Mouse (Mus musculus) ES-Bruce4 (cell line): ENCODE measurements around the gene Stk39. TPM values are rescaled to one million over a fixed set of nuclear protein-coding genes. Genes with fewer than 3 reads are reported as not detected.

Experiments used
- H3K27ac ChIP-seq: 2 replicates; pipeline ENCODE4 v1.5.1; 2012; ENCODE audit warnings: low read length, inconsistent platforms; ENCODE audit not compliant: insufficient read depth
- H3K27me3 ChIP-seq: 2 replicates; pipeline ENCODE4 v1.6.1; 2012; ENCODE audit warnings: mild to moderate bottlenecking, low read length, inconsistent platforms; ENCODE audit not compliant: control insufficient read depth, poor library complexity, insufficient read depth, severe bottlenecking
- H3K36me3 ChIP-seq: 2 replicates; pipeline ENCODE4 v1.6.1; 2012; ENCODE audit warnings: inconsistent platforms, mild to moderate bottlenecking, low read length, moderate library complexity; ENCODE audit not compliant: control insufficient read depth, poor library complexity, insufficient read depth, severe bottlenecking
- H3K4me1 ChIP-seq: one replicate; pipeline ENCODE4 v1.8.1; 2011; ENCODE audit warnings: low read length; ENCODE audit not compliant: control insufficient read depth, insufficient read depth
- H3K4me3 ChIP-seq: 2 replicates; pipeline ENCODE4 v1.5.1; 2011; ENCODE audit warnings: low read depth, mild to moderate bottlenecking, low read length
- H3K9ac ChIP-seq: 2 replicates; pipeline ENCODE4 v1.6.1; 2012; ENCODE audit warnings: low read depth, mild to moderate bottlenecking, inconsistent platforms; ENCODE audit not compliant: poor library complexity, severe bottlenecking
- H3K9me3 ChIP-seq: replicated peaks from 2 replicates; pipeline ENCODE4 v1.6.1; 2012; ENCODE audit warnings: mild to moderate bottlenecking, low read length, inconsistent platforms; ENCODE audit not compliant: control insufficient read depth, poor library complexity, insufficient read depth, severe bottlenecking
- CTCF ChIP-seq: IDR thresholded peaks from one replicate; pipeline ENCODE4 v1.8.1; 2011; ENCODE audit warnings: low read depth, low read length
- EP300 ChIP-seq: IDR thresholded peaks from 2 replicates; pipeline ENCODE4 v1.6.1; 2011; ENCODE audit warnings: low read depth, low read length; ENCODE audit not compliant: insufficient read depth
- POLR2A ChIP-seq: IDR thresholded peaks from one replicate; pipeline ENCODE4 v1.8.1; 2011; ENCODE audit warnings: low read length; ENCODE audit not compliant: insufficient read depth
- polyA plus RNA-seq: library from polyadenylated mRNA; stranded (reverse); fragments of >200 nt; gene quantifications from 2 replicates; pipeline ENCODE4 v1.2.4, GENCODE M21; 2011; ENCODE audit warnings: low read depth; ENCODE audit not compliant: missing spikeins, insufficient read depth, insufficient read length

Stk39 gene
- polyA plus RNA-seq, 1 experiment, result 7.6 TPM

DNA sequence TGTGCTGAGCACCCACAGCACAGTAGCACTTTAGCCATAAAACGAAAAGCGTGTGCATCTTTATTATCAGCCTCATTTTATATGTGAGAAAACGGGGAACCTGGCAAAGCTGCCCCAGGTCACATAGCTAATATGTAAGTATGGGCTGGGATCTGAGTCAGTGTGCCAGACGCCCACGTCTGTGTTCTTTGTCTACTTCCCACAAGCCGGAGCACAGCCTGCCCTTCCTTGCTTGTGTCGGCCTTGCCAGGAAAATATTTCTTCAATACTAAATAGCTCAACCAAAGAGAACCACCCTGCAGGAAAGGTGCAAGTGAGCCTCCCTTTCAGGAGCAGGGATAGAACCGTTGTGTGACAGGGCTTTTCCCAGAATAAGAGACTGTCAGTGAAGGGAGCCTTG lies 60.9 kb downstream of the Stk39 start:
- Histone ChIP-seq H3K9me3 (no peaks in the 10 kb centered on the region), H3K4me1 (no peaks in the 10 kb centered on the region), H3K9ac (no peak overlapping the region), H3K36me3 (no peaks in the 10 kb centered on the region), H3K27ac (no peak overlapping the region), H3K27me3 (no peaks in the 10 kb centered on the region), H3K4me3 (no peak overlapping the region)
- no peak for TF ChIP-seq CTCF
- TF ChIP-seq POLR2A, result no peak
- no peak for TF ChIP-seq EP300

DNA sequence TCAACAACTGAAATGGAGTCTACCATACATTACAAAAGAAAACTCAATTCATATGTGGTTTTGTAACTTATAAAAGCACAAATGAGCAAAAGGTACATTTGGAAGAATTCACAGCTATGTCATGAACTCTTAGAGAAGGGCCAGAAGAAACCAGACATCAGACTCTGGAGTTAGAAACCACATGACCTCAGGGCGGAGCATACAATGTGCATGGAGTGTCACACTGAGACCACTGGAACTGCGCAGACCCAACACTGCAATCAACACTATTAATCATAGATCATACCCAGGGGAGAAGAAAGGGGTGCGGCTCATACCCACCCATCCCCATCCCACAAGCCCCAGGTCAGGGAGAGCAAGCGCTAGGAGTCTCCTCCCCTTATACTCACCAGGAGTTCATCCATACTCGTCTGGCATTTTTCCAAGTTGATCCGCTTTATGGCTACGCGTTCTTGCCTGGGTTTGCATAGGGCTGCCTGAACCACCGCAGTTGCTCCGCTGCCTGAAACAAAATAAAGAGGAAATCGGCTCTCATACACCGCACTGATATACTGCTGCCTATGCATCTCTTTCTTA lies 62.3 kb downstream of the Stk39 start:
- H3K27me3 ChIP-seq, result no peaks in the 10 kb centered on the region
- no peak overlapping the region for H3K27ac ChIP-seq
- H3K9ac ChIP-seq, result no peak overlapping the region
- no peak overlapping the region for H3K4me3 ChIP-seq
- H3K9me3 ChIP-seq, result no peaks in the 10 kb centered on the region
- TF ChIP-seq POLR2A, result no peak
- no peak for TF ChIP-seq EP300
- no peak for TF ChIP-seq CTCF
- no peaks in the 10 kb centered on the region for H3K4me1 ChIP-seq
- H3K36me3 ChIP-seq, result no peaks in the 10 kb centered on the region

DNA sequence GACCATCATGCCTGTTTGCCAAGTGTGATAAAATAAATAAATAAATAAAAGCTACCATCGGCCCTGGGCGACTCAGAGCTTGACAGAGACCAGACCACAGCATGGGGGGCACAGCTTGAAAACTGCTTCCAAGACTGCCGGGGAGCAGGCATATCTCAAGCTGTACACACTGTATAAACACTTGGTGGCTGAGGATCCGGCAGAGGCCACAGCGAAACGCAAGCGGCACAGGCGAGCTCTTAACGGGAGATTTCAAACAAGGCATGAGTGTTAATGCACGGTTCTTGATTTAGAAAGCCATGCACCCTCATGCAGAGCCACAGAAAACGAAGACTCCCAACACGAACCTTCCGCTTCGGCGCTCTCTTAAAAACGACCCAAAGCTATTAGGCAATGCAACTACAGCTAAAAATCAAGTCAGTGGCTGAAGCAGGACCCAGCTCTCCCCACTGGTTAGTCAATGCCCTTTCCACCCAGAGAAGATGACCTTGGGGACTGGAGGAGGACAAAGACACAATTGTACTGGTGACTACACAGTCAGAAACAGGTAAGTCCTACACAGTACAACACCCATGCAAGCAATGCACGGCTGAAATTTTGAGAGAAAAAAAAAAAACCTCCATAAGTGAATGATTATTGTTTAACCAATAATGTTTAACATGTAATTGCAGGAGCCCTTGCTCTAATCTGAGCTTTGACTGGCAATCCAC lies 63.6 kb downstream of the Stk39 start:
- Histone ChIP-seq H3K4me1 (no peaks in the 10 kb centered on the region), H3K36me3 (no peaks in the 10 kb centered on the region), H3K4me3 (no peak overlapping the region), H3K9me3 (no peaks in the 10 kb centered on the region), H3K9ac (no peak overlapping the region), H3K27me3 (no peaks in the 10 kb centered on the region), H3K27ac (no peak overlapping the region)
- TF ChIP-seq CTCF (no peak), POLR2A (no peak), EP300 (no peak)

DNA sequence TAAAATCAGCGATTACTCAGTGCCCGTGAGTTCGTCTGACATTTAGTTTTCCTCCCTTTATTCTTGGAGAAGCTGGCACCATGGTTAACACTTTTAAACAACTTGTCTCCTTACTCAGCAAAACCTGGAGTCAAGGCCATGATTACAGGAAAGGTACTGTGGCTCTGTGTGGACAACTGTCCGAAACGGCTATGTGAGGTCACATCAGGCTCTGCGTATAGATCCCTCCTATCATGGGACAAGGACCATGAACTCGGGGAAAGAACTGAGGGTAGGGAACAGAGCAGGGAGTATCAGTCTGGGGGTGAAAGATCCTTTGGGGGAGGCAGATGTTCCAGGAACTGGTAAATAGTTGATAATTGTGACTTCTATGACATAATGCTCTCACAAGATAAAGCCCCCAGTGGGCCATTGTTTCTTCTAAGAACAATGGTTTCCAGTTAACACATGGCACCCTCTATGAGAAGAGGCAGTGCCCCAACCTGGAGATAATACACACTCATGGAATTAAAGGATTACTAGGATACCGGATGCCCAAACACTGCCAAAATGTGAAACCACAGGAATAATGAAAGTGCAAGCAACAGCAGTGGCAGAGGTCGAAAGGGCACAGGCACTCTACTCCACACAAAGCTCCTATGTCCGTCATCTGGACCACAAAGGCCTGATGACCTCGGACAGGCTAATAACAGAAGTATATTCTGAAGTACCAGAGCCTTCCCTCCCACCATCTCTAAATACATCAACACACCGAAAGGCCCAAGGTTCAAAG lies 64.7 kb downstream of the Stk39 start:
- no peaks in the 10 kb centered on the region for H3K4me1 ChIP-seq
- no peak overlapping the region for H3K27ac ChIP-seq

DNA sequence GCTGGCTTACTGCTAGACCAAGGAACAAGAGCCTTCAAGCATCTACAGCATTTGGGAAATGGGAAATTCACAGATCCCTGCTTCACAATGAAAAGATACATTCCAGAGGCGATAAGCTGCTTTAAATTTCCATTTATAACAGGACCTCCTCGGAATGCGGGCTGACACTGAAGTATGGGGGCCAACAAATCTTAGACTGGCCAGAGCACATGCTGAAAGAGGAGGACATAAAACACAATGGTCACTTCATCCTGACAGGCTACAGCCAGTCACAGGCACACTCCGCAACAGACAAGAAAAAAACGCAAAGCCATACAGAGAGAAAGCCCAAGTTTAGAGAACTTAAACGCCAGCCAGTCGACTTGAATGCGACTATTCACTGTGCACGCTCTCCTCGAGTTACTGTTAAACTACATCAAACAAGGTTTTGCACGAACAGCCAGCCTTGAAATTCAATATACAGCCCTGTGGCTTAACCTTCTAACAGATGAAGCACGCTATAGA lies 65.4 kb downstream of the Stk39 start:
- Histone ChIP-seq H3K36me3 (no peaks in the 10 kb centered on the region), H3K4me3 (no peak overlapping the region), H3K27me3 (no peaks in the 10 kb centered on the region), H3K4me1 (no peaks in the 10 kb centered on the region), H3K9me3 (no peaks in the 10 kb centered on the region), H3K9ac (no peak overlapping the region), H3K27ac (no peak overlapping the region)
- no peak for TF ChIP-seq EP300
- no peak for TF ChIP-seq CTCF
- TF ChIP-seq POLR2A, result no peak

More for the DNA sequence above, 64.7 kb downstream of the Stk39 start:
- H3K36me3 ChIP-seq, result no peaks in the 10 kb centered on the region
- no peaks in the 10 kb centered on the region for H3K27me3 ChIP-seq
- H3K9me3 ChIP-seq, result no peaks in the 10 kb centered on the region
- no peak for TF ChIP-seq CTCF
- H3K4me3 ChIP-seq, result no peak overlapping the region
- H3K9ac ChIP-seq, result no peak overlapping the region
